Mouse (Mus musculus) layer of hippocampus, postnatal 14 days (tissue): ENCODE data around the gene Ctc1. TPM values are rescaled to one million over a fixed set of nuclear protein-coding genes. Genes with fewer than 3 reads are reported as not detected.

Source experiments
- DNase-seq, 2 experiments: peaks; one replicate each; pipeline ENCODE4 v3.0.0; 2021 to 2022; ENCODE audit warnings: low spot score in 2 of 2, mixed read lengths in 1 of 2
- microRNA-seq, 2 experiments: library from miRNA; unstranded; fragments of <30 nt; microRNA quantifications; one replicate each; pipeline ENCODE4 v1.2.0; 2021
- total RNA-seq, 2 experiments: library from RNA; stranded (reverse); gene quantifications; 2 replicates each; pipeline ENCODE4 v1.2.3; 2021

Gene Ctc1
- total RNA-seq, 2 experiments from 2014 or later: 33.6 to 38.8 TPM

DNA sequence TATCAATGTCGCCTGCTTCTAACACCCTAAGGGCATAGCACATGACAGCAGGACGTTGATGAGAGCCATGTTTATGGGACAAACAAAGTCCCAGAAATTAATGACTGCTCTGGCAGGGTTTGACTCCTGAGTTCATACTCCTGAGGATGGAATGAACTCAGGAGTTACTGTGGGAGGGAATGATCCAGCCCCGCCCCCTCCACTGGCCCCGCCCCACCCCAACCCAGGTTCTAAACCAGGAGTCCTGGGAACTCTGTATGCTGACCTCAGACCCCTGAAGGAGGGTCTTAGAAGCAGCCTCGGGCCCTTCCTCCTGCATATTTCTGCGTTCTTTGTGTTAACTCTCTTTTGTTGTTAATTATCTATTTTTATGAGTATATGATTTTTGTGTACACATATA, 69.9 kb downstream of the Ctc1 start:
- DNase-seq: no peak

Small RNA genes lying within 50 kb of the gene (microRNA-seq; reads per million reads assigned to microRNA genes)
- 1.1 to 2.7 reads per million in 2 experiments for gene Mir3062

Other genes starting within 250 kb of the Ctc1 start
- gene Ndel1, start 144.1 kb upstream of the Ctc1 start, total RNA-seq: 10 to 100 TPM; 85.1 to 93.1 TPM
- not detected for gene Rnf222, start 127.4 kb upstream of the Ctc1 start, total RNA-seq
- gene Rpl26, start 114.3 kb upstream of the Ctc1 start, total RNA-seq: 100 to 1,000 TPM; 611 to 652 TPM
- gene Odf4, start 88.8 kb upstream of the Ctc1 start, total RNA-seq: under 1 TPM; 0.33 to 0.41 TPM
- 1 to 10 TPM; 7.6 to 9.7 TPM for gene Arhgef15, start 58.4 kb upstream of the Ctc1 start, total RNA-seq
- gene Slc25a35, start 47.8 kb upstream of the Ctc1 start, total RNA-seq: 1 to 10 TPM; 4.6 to 4.8 TPM
- 10 to 100 TPM; 13.4 to 15.8 TPM for gene Rangrf, start 40.7 kb upstream of the Ctc1 start, total RNA-seq
- 10 to 100 TPM; 24.1 to 25.3 TPM for gene Pfas, start 7.5 kb upstream of the Ctc1 start, total RNA-seq
- gene Aurkb, start 29.7 kb downstream of the Ctc1 start, total RNA-seq: 1 to 10 TPM; 2.1 to 2.3 TPM
- 10 to 100 TPM; 25.2 to 26.4 TPM for gene Borcs6, start 43.8 kb downstream of the Ctc1 start, total RNA-seq
- 10 to 100 TPM; 13.5 to 13.7 TPM for gene Tmem107, start 54.9 kb downstream of the Ctc1 start, total RNA-seq
- 1,000 to 10,000 TPM; 1,073 to 1,118 TPM for gene Vamp2, start 72.6 kb downstream of the Ctc1 start, total RNA-seq
- 10 to 100 TPM; 84.4 to 86.8 TPM for gene Per1, start 79.3 kb downstream of the Ctc1 start, total RNA-seq
- under 1 TPM; 0.46 to 0.62 TPM for gene Hes7, start 104.5 kb downstream of the Ctc1 start, total RNA-seq
- under 1 TPM; 0.88 to 0.95 TPM for gene 9130213A22Rik, start 106.7 kb downstream of the Ctc1 start, total RNA-seq
- gene Aloxe3, start 110.0 kb downstream of the Ctc1 start, total RNA-seq: 1 to 10 TPM; 2.9 to 5.7 TPM
- under 1 TPM; 0.65 to 0.95 TPM for gene Alox12b, start 141.1 kb downstream of the Ctc1 start, total RNA-seq
- gene Alox8, start 181.9 kb downstream of the Ctc1 start, total RNA-seq: 1 to 10 TPM; 5.5 to 8.4 TPM
- 1 to 10 TPM; 1.0 to 1.1 TPM for gene Gucy2e, start 221.1 kb downstream of the Ctc1 start, total RNA-seq